Mouse (Mus musculus) kidney, postnatal 10 days (tissue): ENCODE measurements around the gene Arl13b.
A peak's percentile ranks its signal among the peaks of the same experiment; 100 is the strongest.

Experiments used
- DNase-seq: peaks from one replicate; pipeline ENCODE4 v3.0.0; 2021; ENCODE audit warnings: mixed read lengths

Arl13b gene

GRCm38 (mm10) chr16:62813790-62814189 lies 33.0 kb downstream of the Arl13b start:
- DNase-seq = no peak

- DNase-seq = no peak
These were observed 36.0 kb downstream of the Arl13b start for GRCm38 (mm10) chr16:62810855-62811254.

GRCm38 (mm10) chr16:62807249-62807979 lies 39.4 kb downstream of the Arl13b start:
- peak; percentile 29 for DNase-seq

GRCm38 (mm10) chr16:62804621-62805020 lies 42.2 kb downstream of the Arl13b start:
- no peak for DNase-seq

- no peak for DNase-seq
These were observed 47.0 kb downstream of the Arl13b start for GRCm38 (mm10) chr16:62799839-62800238.

GRCm38 (mm10) chr16:62799426-62799825 lies 47.4 kb downstream of the Arl13b start:
- no peak for DNase-seq

- DNase-seq = no peak
These were observed 48.0 kb downstream of the Arl13b start for GRCm38 (mm10) chr16:62798808-62799207.

- no peak for DNase-seq
These were observed 50.2 kb downstream of the Arl13b start for GRCm38 (mm10) chr16:62796608-62797007.

GRCm38 (mm10) chr16:62786621-62787331 lies 60.1 kb downstream of the Arl13b start, which contains the start of gene Nsun3:
Gene Nsun3 (minus strand): TSS chr16:62786818.
- DNase-seq = peak; percentile 95

GRCm38 (mm10) chr16:62782229-62782628 lies 64.6 kb downstream of the Arl13b start:
- peak; percentile 22 for DNase-seq

GRCm38 (mm10) chr16:62778282-62778681 lies 68.6 kb downstream of the Arl13b start:
- no peak for DNase-seq

GRCm38 (mm10) chr16:62776034-62776433 lies 70.8 kb downstream of the Arl13b start:
- DNase-seq = no peak

GRCm38 (mm10) chr16:62773462-62773861 lies 73.4 kb downstream of the Arl13b start:
- DNase-seq = no peak

- DNase-seq = peak; percentile 36
These were observed 88.5 kb downstream of the Arl13b start for GRCm38 (mm10) chr16:62758340-62758739.

GRCm38 (mm10) chr16:62755307-62755706 lies 91.5 kb downstream of the Arl13b start:
- no peak for DNase-seq

- no peak for DNase-seq
These were observed 93.2 kb downstream of the Arl13b start for GRCm38 (mm10) chr16:62753597-62753996.

- no peak for DNase-seq
These were observed 93.8 kb downstream of the Arl13b start for GRCm38 (mm10) chr16:62753079-62753478.

- no peak for DNase-seq
These were observed 101.0 kb downstream of the Arl13b start for GRCm38 (mm10) chr16:62745875-62746274.
